Mouse (Mus musculus) heart, embryonic 12.5 days (tissue): ENCODE results near the gene Vasn. TPM values are rescaled to one million over a fixed set of nuclear protein-coding genes. Genes with fewer than 3 reads are reported as not detected.

Source experiments
- polyA plus RNA-seq: library from polyadenylated mRNA; unstranded; fragments of >200 nt; fragmentation: Nextera tagmentation; extraction: Ambion mirVana; gene quantifications from 2 replicates; pipeline ENCODE4 v1.2.1, GENCODE M21; 2016

Vasn gene
- polyA plus RNA-seq, 1 experiment from 2014 or later: 14.8 TPM

Other genes with a start within 250 kb of the Vasn start
- gene Adcy9, start 219.4 kb upstream of the Vasn start, polyA plus RNA-seq: 0.88 and 1.4 TPM in 2 replicates
- gene Srl, start 98.1 kb upstream of the Vasn start, polyA plus RNA-seq: 228 and 230 TPM in 2 replicates
- 8.1 and 8.4 TPM in 2 replicates for gene Tfap4, start 80.1 kb upstream of the Vasn start, polyA plus RNA-seq
- 24.9 and 25.5 TPM in 2 replicates for gene Glis2, start 45.2 kb upstream of the Vasn start, polyA plus RNA-seq
- 127 and 128 TPM in 2 replicates for gene Pam16, start 15.0 kb upstream of the Vasn start, polyA plus RNA-seq
- gene Dnaja3, start within 50 bp of the Vasn start, polyA plus RNA-seq: 77.6 and 77.7 TPM in 2 replicates
- gene Coro7, start 39.8 kb downstream of the Vasn start, polyA plus RNA-seq: 14.8 and 15.3 TPM in 2 replicates
- 37.2 and 37.8 TPM in 2 replicates for gene Nmral1, start 79.4 kb downstream of the Vasn start, polyA plus RNA-seq
- 84.5 and 90.1 TPM in 2 replicates for gene Hmox2, start 86.4 kb downstream of the Vasn start, polyA plus RNA-seq
- 122 and 132 TPM in 2 replicates for gene Cdip1, start 150.4 kb downstream of the Vasn start, polyA plus RNA-seq
- 0.11 and 0.57 TPM in 2 replicates for gene 4930562C15Rik, start 195.5 kb downstream of the Vasn start, polyA plus RNA-seq
- gene Ubald1, start 240.4 kb downstream of the Vasn start, polyA plus RNA-seq: 26.8 and 27.1 TPM in 2 replicates
- 114 and 116 TPM in 2 replicates for gene Mgrn1, start 246.3 kb downstream of the Vasn start, polyA plus RNA-seq